8 mouse cellular contexts compared by ENCODE assay signal in genomic region chr7:70334836-70335235, GRCm38 (mm10). TPM values are rescaled to one million over a fixed set of nuclear protein-coding genes. Genes with fewer than 3 reads are reported as not detected.
DNase-seq lines count a peak whose midpoint lies in the region; ATAC-seq and TF ChIP-seq lines count a peak whose summit lies in the region.

No protein-coding gene starts in this region.

- no peaks in the 10 kb centered on the region for H3K9me3 ChIP-seq in hindbrain, postnatal 0 days (ENCODE audit: low read length)

- peak overlapping the region; percentile 42; the same call in 1 of the 2 replicates for H3K27ac ChIP-seq in hindbrain, postnatal 0 days

- WGBS in hindbrain, postnatal 0 days = under 1% methylated on average over 17 of the region's 17 CpGs

- no peaks in the 10 kb centered on the region for H3K36me3 ChIP-seq in hindbrain, postnatal 0 days (ENCODE audit: insufficient read depth, low read length)

- peak overlapping the region; percentile 30 for H3K4me2 ChIP-seq in hindbrain, postnatal 0 days (ENCODE audit: low read depth, low read length)

- peak overlapping the region; percentile 6; the same call in 1 of the 2 replicates for H3K4me3 ChIP-seq in hindbrain, postnatal 0 days (ENCODE audit: low read length)

- peak; percentile 67 for ATAC-seq in hindbrain, postnatal 0 days

- TF ChIP-seq CTCF in hindbrain, postnatal 0 days (IDR thresholded peaks at IDR 0.05; ENCODE audit: low read depth) = peak; percentile 97

- no peaks in the 10 kb centered on the region for H3K4me1 ChIP-seq in hindbrain, postnatal 0 days (ENCODE audit: insufficient read depth, low read length)

- H3K27me3 ChIP-seq in hindbrain, postnatal 0 days (ENCODE audit: insufficient read depth, low read length) = peaks cover 61% of the 10 kb centered on the region

- DNase-seq in R1 (ENCODE audit: low read depth, low spot score) = peak; percentile 62
- peak; percentile 88 to 92 for DNase-seq in cerebellum, postnatal 4 days (ENCODE audit: low spot score in 2 of 2)
- DNase-seq in gastrocnemius, adult 8-10 months (ENCODE audit: low spot score in 2 of 2) = peak; percentile 45 to 54
- peak; percentile 88 for DNase-seq in hindbrain, postnatal 0 days (ENCODE audit: low spot score)
- peak; percentile 52 for DNase-seq in left cerebral cortex, adult 11 months (ENCODE audit: low spot score)
- peak; percentile 85 for DNase-seq in lung, postnatal 14 days
- DNase-seq in right cerebral cortex, postnatal 14 days = peak; percentile 84
- DNase-seq in thymus, postnatal 10 days (ENCODE audit: low spot score in 2 of 2) = no peak

- no peak overlapping the region for H3K9ac ChIP-seq in hindbrain, postnatal 0 days (replicated peaks; ENCODE audit: low read length)

RNA-seq across cellular contexts. Expression of gene Nr2f2, which starts 31.7 kb away (rescaled TPM):
- 10 to 100 TPM; 18.0 to 21.0 (median 20.2) TPM for total RNA-seq in gastrocnemius, adult 8-10 months (2022)
- total RNA-seq in hindbrain, postnatal 0 days (2014; rRNA removed) = 33.2 and 43.1 TPM in 2 replicates
- polyA plus RNA-seq in hindbrain, postnatal 0 days (2015; fragmentation: Nextera tagmentation; extraction: Ambion mirVana) = 74.2 and 75.4 TPM in 2 replicates

Comparison
In these comparisons a context has a peak if more than half of its experiments do, and no peak if none do; other contexts are left out.
1. DNase-seq: peak in R1 (single experiment), cerebellum, postnatal 4 days (2 of 2), gastrocnemius, adult 8-10 months (2 of 2), hindbrain, postnatal 0 days (single experiment), left cerebral cortex, adult 11 months (single experiment), lung, postnatal 14 days (single experiment) and right cerebral cortex, postnatal 14 days (single experiment); none in thymus, postnatal 10 days (0 of 2).